Mouse (Mus musculus) heart, embryonic 10.5 days (tissue): ENCODE results near the gene Rnf11. TPM values are rescaled to one million over a fixed set of nuclear protein-coding genes. Genes with fewer than 3 reads are reported as not detected.
A peak's percentile ranks its signal among the peaks of the same experiment; 100 is the strongest.

Experiments
- DNase-seq: peaks from one replicate; pipeline ENCODE4 v3.0.0-alpha.2; 2017; ENCODE audit warnings: low spot score
- H3K27ac ChIP-seq: fragments of 300-500 bp; sonication (generic); 2 replicates; pipeline ENCODE4 v1.5.1; 2016; ENCODE audit warnings: mild to moderate bottlenecking
- H3K27me3 ChIP-seq: fragments of 300-500 bp; sonication (generic); 2 replicates; pipeline ENCODE4 v1.6.1; 2016; ENCODE audit warnings: mild to moderate bottlenecking; ENCODE audit not compliant: poor library complexity, insufficient read depth, severe bottlenecking
- H3K36me3 ChIP-seq: fragments of 300-500 bp; sonication (generic); 2 replicates; pipeline ENCODE4 v1.6.1; 2016; ENCODE audit warnings: mild to moderate bottlenecking, moderate library complexity
- H3K4me1 ChIP-seq: fragments of 300-500 bp; sonication (generic); 2 replicates; pipeline ENCODE4 v1.6.1; 2016; ENCODE audit warnings: mild to moderate bottlenecking
- H3K4me3 ChIP-seq: fragments of 300-500 bp; sonication (generic); 2 replicates; pipeline ENCODE4 v1.5.1; 2016; ENCODE audit warnings: mild to moderate bottlenecking, moderate library complexity
- H3K9me3 ChIP-seq: fragments of 300-500 bp; sonication (generic); 2 replicates; pipeline ENCODE4 v1.6.1; 2016; ENCODE audit warnings: mild to moderate bottlenecking, moderate library complexity
- WGBS: fragments of 180-500 bp; shearing (Covaris S2); methylation state at CpG from one replicate; pipeline ENCODE4 v1.1.7; 2016; 5-methylcytosine and 5-hydroxymethylcytosine counted together
- polyA plus RNA-seq: library from polyadenylated mRNA; unstranded; fragments of >200 nt; fragmentation: Nextera tagmentation; extraction: Ambion mirVana; gene quantifications from 2 replicates; pipeline ENCODE4 v1.2.1, GENCODE M21; 2016

Gene Rnf11
- polyA plus RNA-seq, 1 experiment from 2014 or later: 31.1 TPM

- Histone ChIP-seq H3K36me3 (no peaks in the 10 kb centered on the region), H3K27ac (no peak overlapping the region), H3K9me3 (no peaks in the 10 kb centered on the region), H3K4me1 (peaks cover 9% of the 10 kb centered on the region; the same call in 1 of the 2 replicates), H3K4me3 (no peak overlapping the region), H3K27me3 (no peaks in the 10 kb centered on the region)
- DNase-seq: no peak
- 72% methylated on average over 7 of the region's 7 CpGs for WGBS
Observed at GRCm38 (mm10) chr4:109421608-109422007, 62.9 kb downstream of the Rnf11 start.

GRCm38 (mm10) chr4:109420138-109420795, 64.3 kb downstream of the Rnf11 start:
- H3K36me3 ChIP-seq: no peaks in the 10 kb centered on the region
- no peak overlapping the region for H3K27ac ChIP-seq
- H3K27me3 ChIP-seq: no peaks in the 10 kb centered on the region
- no peak for DNase-seq
- no peak overlapping the region for H3K4me3 ChIP-seq
- peaks cover 9% of the 10 kb centered on the region; the same call in 1 of the 2 replicates for H3K4me1 ChIP-seq
- no peaks in the 10 kb centered on the region for H3K9me3 ChIP-seq
- 68% methylated on average over 8 of the region's 8 CpGs for WGBS

DNA sequence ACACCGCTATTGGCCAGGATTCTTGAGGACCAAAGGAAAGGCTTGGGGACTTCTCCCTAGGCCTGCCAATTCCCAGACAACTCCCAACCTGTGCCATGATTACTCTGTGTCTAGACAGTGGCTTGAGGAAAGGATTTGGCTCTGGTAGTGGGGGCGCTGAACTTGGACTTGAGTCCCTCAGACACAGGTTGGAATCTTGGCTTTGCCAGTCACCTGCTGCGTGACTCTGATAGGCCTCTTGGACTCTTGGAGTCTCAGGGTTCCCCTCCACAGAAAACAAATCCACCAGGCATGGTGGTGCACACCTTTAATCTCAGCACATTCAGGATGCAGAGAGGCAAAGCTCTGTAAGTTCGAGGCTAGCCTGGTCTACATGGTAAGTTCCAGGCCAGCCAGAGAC, 65.0 kb downstream of the Rnf11 start:
- Histone ChIP-seq H3K4me1 (peaks cover 10% of the 10 kb centered on the region; the same call in 1 of the 2 replicates), H3K27ac (no peak overlapping the region), H3K36me3 (no peaks in the 10 kb centered on the region), H3K4me3 (no peak overlapping the region), H3K9me3 (no peaks in the 10 kb centered on the region), H3K27me3 (no peaks in the 10 kb centered on the region)
- 90% methylated on average over 4 of the region's 4 CpGs for WGBS
- DNase-seq: no peak

GRCm38 (mm10) chr4:109419017-109419416, 65.5 kb downstream of the Rnf11 start:
- H3K27me3 ChIP-seq: no peaks in the 10 kb centered on the region
- peak overlapping the region; percentile 23; the same call in 1 of the 2 replicates for H3K27ac ChIP-seq
- no peak overlapping the region for H3K4me3 ChIP-seq
- WGBS: 25% methylated on average over 3 of the region's 3 CpGs
- H3K4me1 ChIP-seq: peaks cover 14% of the 10 kb centered on the region; the same call in 1 of the 2 replicates
- no peaks in the 10 kb centered on the region for H3K36me3 ChIP-seq
- peak; percentile 70 for DNase-seq
- H3K9me3 ChIP-seq: no peaks in the 10 kb centered on the region

DNA sequence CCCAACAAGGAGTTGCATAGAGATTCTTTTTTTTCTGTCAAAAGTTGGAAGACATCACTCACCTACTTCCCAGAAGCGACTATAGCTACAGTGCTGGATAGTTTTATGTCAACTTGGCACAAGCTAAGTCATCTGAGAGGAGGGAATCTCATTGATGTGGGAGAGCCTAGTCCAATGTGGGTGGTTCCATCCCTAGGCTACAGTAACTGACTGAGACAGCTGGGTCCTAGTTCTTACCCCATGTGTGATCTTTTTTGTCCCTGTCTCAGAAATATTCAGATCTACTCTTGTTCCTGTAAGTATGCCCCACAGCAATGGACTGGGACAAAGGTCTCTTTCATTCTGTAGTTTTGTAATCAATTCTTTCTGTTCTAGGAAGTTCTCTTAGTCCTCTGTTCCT, 66.5 kb downstream of the Rnf11 start:
- Histone ChIP-seq H3K27me3 (no peaks in the 10 kb centered on the region), H3K9me3 (no peaks in the 10 kb centered on the region), H3K4me3 (no peak overlapping the region), H3K27ac (no peak overlapping the region), H3K36me3 (no peaks in the 10 kb centered on the region), H3K4me1 (peaks cover 14% of the 10 kb centered on the region; the same call in 1 of the 2 replicates)
- WGBS: 78% methylated on average over 1 of the region's 1 CpGs
- no peak for DNase-seq

GRCm38 (mm10) chr4:109412233-109412632, 72.3 kb downstream of the Rnf11 start:
- peaks cover 3% of the 10 kb centered on the region; the same call in 1 of the 2 replicates for H3K27me3 ChIP-seq
- H3K4me3 ChIP-seq: no peak overlapping the region
- peak overlapping the region; percentile 81; the same call in 1 of the 2 replicates for H3K27ac ChIP-seq
- no peaks in the 10 kb centered on the region for H3K36me3 ChIP-seq
- DNase-seq: no peak
- 88% methylated on average over 5 of the region's 5 CpGs for WGBS
- no peaks in the 10 kb centered on the region for H3K9me3 ChIP-seq
- peaks cover 21% of the 10 kb centered on the region for H3K4me1 ChIP-seq

- Histone ChIP-seq H3K27ac (peak overlapping the region; percentile 81), H3K4me3 (no peak overlapping the region), H3K9me3 (no peaks in the 10 kb centered on the region), H3K27me3 (peaks cover 3% of the 10 kb centered on the region; the same call in 1 of the 2 replicates), H3K36me3 (no peaks in the 10 kb centered on the region), H3K4me1 (peaks cover 28% of the 10 kb centered on the region)
- 77% methylated on average over 6 of the region's 6 CpGs for WGBS
- DNase-seq: no peak
Observed at GRCm38 (mm10) chr4:109411377-109411967, 73.1 kb downstream of the Rnf11 start.

DNA sequence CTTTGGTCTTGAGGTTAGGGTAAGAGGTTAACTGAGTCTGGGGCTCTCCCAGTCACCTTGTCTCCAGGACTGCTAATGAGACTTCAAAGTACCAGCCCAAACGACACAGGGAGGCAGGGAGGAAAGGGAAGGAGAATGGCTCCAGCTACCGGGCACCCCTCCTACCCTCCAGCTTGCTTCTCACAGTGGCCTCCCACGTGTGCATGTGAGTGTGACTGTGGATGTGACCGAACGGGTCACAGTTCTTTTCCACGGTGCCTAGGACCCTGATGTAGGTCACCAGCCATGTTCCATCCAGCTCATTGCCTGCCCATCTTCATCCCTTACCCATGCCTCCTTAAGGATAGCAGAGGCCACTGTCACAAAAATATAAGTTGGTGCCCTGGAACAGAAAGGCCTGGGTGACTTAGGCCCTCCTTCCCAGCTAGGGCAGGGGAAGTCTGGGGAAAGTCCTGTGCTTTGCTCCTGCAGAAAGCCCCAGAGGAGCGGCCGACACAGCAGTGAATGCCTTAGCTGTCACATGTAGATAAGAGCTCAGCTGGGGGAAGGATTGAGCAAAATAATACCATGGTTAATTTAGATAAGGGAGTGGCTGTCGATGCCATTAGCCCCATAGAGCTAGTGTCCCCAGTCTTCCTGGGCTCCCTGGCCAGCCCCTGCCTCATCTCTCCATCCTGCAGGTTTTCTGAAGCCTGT, 73.7 kb downstream of the Rnf11 start:
- H3K36me3 ChIP-seq: no peaks in the 10 kb centered on the region
- peaks cover 35% of the 10 kb centered on the region for H3K4me1 ChIP-seq
- 33% methylated on average over 9 of the region's 9 CpGs for WGBS
- peak overlapping the region; percentile 81; the same call in 1 of the 2 replicates for H3K27ac ChIP-seq
- H3K27me3 ChIP-seq: peaks cover 3% of the 10 kb centered on the region; the same call in 1 of the 2 replicates
- H3K4me3 ChIP-seq: no peak overlapping the region
- peak; percentile 84 for DNase-seq
- H3K9me3 ChIP-seq: no peaks in the 10 kb centered on the region

- Histone ChIP-seq H3K27me3 (peaks cover 3% of the 10 kb centered on the region; the same call in 1 of the 2 replicates), H3K27ac (peak overlapping the region; percentile 93), H3K9me3 (no peaks in the 10 kb centered on the region), H3K4me1 (peaks cover 36% of the 10 kb centered on the region), H3K36me3 (peaks cover 12% of the 10 kb centered on the region; the same call in 1 of the 2 replicates), H3K4me3 (peak overlapping the region; percentile 79)
- no peak for DNase-seq
- 80% methylated on average over 9 of the region's 9 CpGs for WGBS
Observed at GRCm38 (mm10) chr4:109407701-109408485, 76.6 kb downstream of the Rnf11 start.

DNA sequence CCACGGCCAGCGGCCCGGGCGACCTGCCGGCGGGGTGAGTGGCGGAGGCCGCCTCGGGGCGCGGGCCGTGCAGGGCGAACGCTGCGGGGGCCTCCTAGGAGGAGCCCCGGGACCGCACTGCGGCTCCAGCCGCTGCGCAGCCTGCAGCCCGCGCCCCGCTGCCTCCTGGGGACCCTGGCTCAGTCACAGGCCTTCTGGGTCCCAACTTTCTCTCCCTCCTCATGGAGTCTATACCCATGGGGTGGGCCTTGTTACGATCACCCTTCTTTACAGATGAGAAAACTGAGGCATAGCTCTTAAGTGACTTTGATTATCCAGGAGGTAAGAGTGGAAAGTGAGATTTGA, 77.4 kb downstream of the Rnf11 start:
- Histone ChIP-seq H3K27ac (peak overlapping the region; percentile 93), H3K9me3 (no peaks in the 10 kb centered on the region), H3K27me3 (peaks cover 3% of the 10 kb centered on the region; the same call in 1 of the 2 replicates), H3K36me3 (peaks cover 12% of the 10 kb centered on the region; the same call in 1 of the 2 replicates), H3K4me3 (peak overlapping the region; percentile 79), H3K4me1 (peaks cover 36% of the 10 kb centered on the region)
- 1% methylated on average over 24 of the region's 24 CpGs for WGBS
- DNase-seq: no peak

DNA sequence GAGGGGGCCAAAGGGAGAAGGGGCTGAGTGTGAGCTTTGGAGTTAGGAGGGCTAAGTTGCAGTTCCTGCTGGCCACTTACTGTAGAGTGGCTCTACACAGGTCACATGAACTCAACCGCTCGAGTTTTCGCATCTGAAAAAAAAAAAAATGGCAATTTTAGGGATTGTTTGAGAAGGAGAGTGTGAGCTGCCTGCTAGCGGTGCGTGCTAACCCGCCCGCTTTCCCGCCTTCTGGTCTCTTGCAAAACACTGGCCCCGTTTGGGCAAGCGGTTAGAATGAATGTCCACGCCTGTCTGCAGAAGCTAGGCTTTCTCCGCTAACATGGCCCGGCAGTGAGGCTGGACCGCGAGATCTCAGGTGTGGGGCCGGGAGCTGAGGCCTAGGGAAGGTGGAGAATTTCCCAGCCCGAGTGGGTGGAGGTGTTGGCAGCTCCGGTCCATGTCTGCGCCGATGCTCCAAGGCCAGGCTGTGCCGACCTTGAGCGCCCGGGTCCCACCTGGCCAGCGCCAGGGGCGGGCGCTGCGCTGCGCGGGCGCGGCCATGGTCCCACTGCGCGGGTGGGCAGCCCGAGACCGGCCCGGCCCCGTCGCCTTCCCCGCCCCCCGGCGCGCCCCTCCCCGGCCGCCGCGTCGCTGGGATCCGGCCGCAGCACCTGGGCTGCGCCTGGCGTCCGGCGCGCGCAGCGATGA, 77.9 kb downstream of the Rnf11 start, which contains the start of gene Ttc39a:
TSS of gene Ttc39a (plus strand) at position 138 of the 690 bp plus-strand sequence.
- peaks cover 12% of the 10 kb centered on the region; the same call in 1 of the 2 replicates for H3K36me3 ChIP-seq
- peak within 1 kb of the TSS; percentile 79 for H3K4me3 ChIP-seq
- H3K4me1 ChIP-seq: peaks cover 36% of the 10 kb centered on the region
- H3K27ac ChIP-seq: peak within 1 kb of the TSS; percentile 93
- no peaks in the 10 kb centered on the region for H3K9me3 ChIP-seq
- H3K27me3 ChIP-seq: peaks cover 3% of the 10 kb centered on the region; the same call in 1 of the 2 replicates
- DNase-seq: peak; percentile 91
- WGBS: under 1% methylated on average over 56 of the region's 56 CpGs

DNA sequence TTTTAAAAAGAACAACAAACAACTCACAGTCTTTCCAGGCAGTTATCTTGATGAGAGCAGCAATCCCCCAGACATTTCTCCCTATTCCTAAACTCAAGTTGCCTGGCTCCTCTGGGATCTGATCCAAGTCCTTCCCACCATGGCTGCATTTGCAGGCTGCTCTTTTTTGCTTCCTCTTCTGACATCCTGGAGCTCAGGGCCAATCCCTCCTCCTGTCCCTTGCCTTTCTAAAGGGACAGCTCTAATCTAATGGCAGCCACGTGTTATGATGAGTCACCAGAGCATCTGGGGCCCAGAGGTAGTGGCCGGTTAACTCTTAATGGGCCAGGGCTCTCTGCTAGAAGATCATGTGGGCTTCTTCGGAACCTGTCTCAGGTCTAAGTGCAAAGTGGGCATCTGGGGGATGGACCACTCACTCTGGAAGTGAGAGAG, 78.5 kb downstream of the Rnf11 start:
- peak; percentile 93 for DNase-seq
- H3K27me3 ChIP-seq: peaks cover 3% of the 10 kb centered on the region; the same call in 1 of the 2 replicates
- no peaks in the 10 kb centered on the region for H3K9me3 ChIP-seq
- H3K4me1 ChIP-seq: peaks cover 32% of the 10 kb centered on the region
- WGBS: under 1% methylated on average over 3 of the region's 3 CpGs
- H3K27ac ChIP-seq: peak overlapping the region; percentile 93
- H3K4me3 ChIP-seq: peak overlapping the region; percentile 79
- peaks cover 12% of the 10 kb centered on the region; the same call in 1 of the 2 replicates for H3K36me3 ChIP-seq
